In the genomic region with DNA sequence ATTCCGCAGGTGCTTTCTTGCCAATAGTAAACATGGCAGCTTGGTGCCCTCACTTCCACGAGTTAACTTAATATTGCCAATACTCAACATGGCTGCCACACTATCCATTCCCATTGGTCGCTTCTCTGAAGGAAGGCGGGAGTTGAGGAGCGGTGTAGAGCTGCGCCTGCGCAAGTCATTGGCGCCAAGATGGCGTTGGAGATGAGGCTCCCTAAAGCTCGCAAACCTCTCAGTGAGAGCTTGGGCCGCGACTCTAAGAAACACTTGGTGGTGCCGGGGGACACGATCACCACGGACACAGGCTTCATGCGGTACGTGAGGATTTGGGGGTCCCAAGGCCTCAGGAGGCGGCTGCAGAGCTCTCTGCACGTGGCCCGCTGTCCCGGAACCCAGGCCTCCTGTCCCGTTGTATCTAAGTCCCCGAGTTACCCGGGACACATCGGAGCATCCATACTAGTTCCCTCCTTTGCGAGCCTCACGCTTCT, we compare ENCODE assay signal across 8 mouse cellular contexts. TPM values are rescaled to one million over a fixed set of nuclear protein-coding genes. Genes with fewer than 3 reads are reported as not detected.
A peak's percentile ranks its signal among the peaks of the same experiment; 100 is the strongest.
DNase-seq lines count a peak whose midpoint lies in the region; ATAC-seq and TF ChIP-seq lines count a peak whose summit lies in the region.

Gene Exosc2 (plus strand): TSS at position 165 of the 485 bp plus-strand sequence.

- TF ChIP-seq CTCF in heart, adult 2 months (IDR thresholded peaks at IDR 0.05) = no peak

- peak within 1 kb of the TSS; percentile 82 for H3K27ac ChIP-seq in embryonic facial prominence, embryonic 14.5 days (replicated peaks; ENCODE audit: low read depth, low read length)
- H3K27ac ChIP-seq in heart, adult 2 months = peak within 1 kb of the TSS; percentile 60
- peak within 1 kb of the TSS; percentile 74; the same call in 1 of the 2 replicates for H3K27ac ChIP-seq in limb, embryonic 13.5 days
- H3K27ac ChIP-seq in midbrain, embryonic 16.5 days (ENCODE audit: low read length) = 0 out of 2 replicates have a peak within 1 kb of the TSS, but pooled peaks have one; percentile 19

- no peaks in the 10 kb centered on the region for H3K79me2 ChIP-seq in heart, adult 2 months (replicated peaks; ENCODE audit: control insufficient read depth, insufficient read depth, low read length)

- DNase-seq in 3T3-L1 (ENCODE audit: low read depth, low spot score) = peak; percentile 99
- peak; percentile 42 to 76 for DNase-seq in adrenal gland, postnatal 4 days (ENCODE audit: low spot score in 2 of 2)
- DNase-seq in embryonic facial prominence, embryonic 14.5 days (ENCODE audit: low spot score) = peak; percentile 98
- peak; percentile 86 to 93 for DNase-seq in heart, adult 2 months
- DNase-seq in kidney, adult 8-10 months = peak; percentile 93 to 94
- peak; percentile 88 to 91 for DNase-seq in spleen, postnatal 10 days (ENCODE audit: low spot score in 2 of 2)

- peak within 1 kb of the TSS; percentile 69 for H3K4me3 ChIP-seq in embryonic facial prominence, embryonic 14.5 days (ENCODE audit: low read depth, low read length)
- H3K4me3 ChIP-seq in heart, adult 2 months = peak within 1 kb of the TSS; percentile 69
- H3K4me3 ChIP-seq in limb, embryonic 13.5 days = peak within 1 kb of the TSS; percentile 77
- H3K4me3 ChIP-seq in midbrain, embryonic 16.5 days (ENCODE audit: low read depth, low read length) = peak within 1 kb of the TSS; percentile 68

- ATAC-seq in embryonic facial prominence, embryonic 14.5 days (ENCODE audit: low read depth) = peak; percentile 99
- ATAC-seq in limb, embryonic 13.5 days (ENCODE audit: low FRiP score, low read depth) = peak; percentile 98
- ATAC-seq in midbrain, embryonic 16.5 days = peak; percentile 97

- H3K36me3 ChIP-seq in embryonic facial prominence, embryonic 14.5 days (ENCODE audit: control insufficient read depth, insufficient read depth, low read length) = peaks cover 26% of the 10 kb centered on the region
- no peaks in the 10 kb centered on the region for H3K36me3 ChIP-seq in heart, adult 2 months (ENCODE audit: control insufficient read depth, insufficient read depth, low read length)
- H3K36me3 ChIP-seq in limb, embryonic 13.5 days = peaks cover 34% of the 10 kb centered on the region
- H3K36me3 ChIP-seq in midbrain, embryonic 16.5 days (ENCODE audit: control insufficient read depth, insufficient read depth, low read length) = peaks cover 8% of the 10 kb centered on the region

- no peaks in the 10 kb centered on the region for H3K27me3 ChIP-seq in embryonic facial prominence, embryonic 14.5 days (replicated peaks; ENCODE audit: control insufficient read depth, insufficient read depth, low read length)
- no peaks in the 10 kb centered on the region for H3K27me3 ChIP-seq in heart, adult 2 months (ENCODE audit: control insufficient read depth, insufficient read depth, low read length)
- H3K27me3 ChIP-seq in limb, embryonic 13.5 days = no peaks in the 10 kb centered on the region
- peaks cover 3% of the 10 kb centered on the region; the same call in 1 of the 2 replicates for H3K27me3 ChIP-seq in midbrain, embryonic 16.5 days (ENCODE audit: control insufficient read depth, insufficient read depth, low read depth, low read length)

- peak within 1 kb of the TSS; percentile 86 for H3K9ac ChIP-seq in embryonic facial prominence, embryonic 14.5 days (ENCODE audit: low read depth, low read length)
- H3K9ac ChIP-seq in heart, adult 2 months (ENCODE audit: low read depth, low read length) = peak within 1 kb of the TSS; percentile 75
- H3K9ac ChIP-seq in limb, embryonic 13.5 days = peak within 1 kb of the TSS; percentile 82
- H3K9ac ChIP-seq in midbrain, embryonic 16.5 days (ENCODE audit: low read depth, low read length) = peak within 1 kb of the TSS; percentile 79

- TF ChIP-seq EP300 in heart, adult 2 months (IDR thresholded peaks at IDR 0.05; ENCODE audit: insufficient read depth, low read depth, low read length) = 0 out of 2 replicates have a peak, but pooled peaks have one; percentile 42

- H3K4me1 ChIP-seq in embryonic facial prominence, embryonic 14.5 days (ENCODE audit: control insufficient read depth, insufficient read depth, low read length) = no peaks in the 10 kb centered on the region
- peaks cover 3% of the 10 kb centered on the region for H3K4me1 ChIP-seq in heart, adult 2 months (ENCODE audit: control insufficient read depth, insufficient read depth, low read length)
- H3K4me1 ChIP-seq in limb, embryonic 13.5 days = peaks cover 14% of the 10 kb centered on the region
- H3K4me1 ChIP-seq in midbrain, embryonic 16.5 days (ENCODE audit: control insufficient read depth, insufficient read depth, low read length) = peaks cover 11% of the 10 kb centered on the region

- TF ChIP-seq POLR2A in heart, adult 2 months (IDR thresholded peaks at IDR 0.05; ENCODE audit: insufficient read depth, low read depth, low read length) = peak; percentile 95

- peak within 1 kb of the TSS; percentile 79 for H3K4me2 ChIP-seq in embryonic facial prominence, embryonic 14.5 days (ENCODE audit: low read depth, low read length)
- H3K4me2 ChIP-seq in limb, embryonic 13.5 days (replicated peaks) = peak within 1 kb of the TSS; percentile 84
- H3K4me2 ChIP-seq in midbrain, embryonic 16.5 days (ENCODE audit: low read length) = peak within 1 kb of the TSS; percentile 85

- intact Hi-C loops in heart, adult 2 months (cut with DNase I) = loop anchor here (1.0 to 5.0 kb wide), 2 partner anchors 18 to 98 kb away; partner anchors contain the start of genes Abl1 and Fubp3

- under 1% methylated on average over 22 of the region's 27 CpGs for WGBS in embryonic facial prominence, embryonic 14.5 days
- 1% methylated on average over 27 of the region's 27 CpGs for whole genome bisulfite sequencing in heart, adult 2 months
- under 1% methylated on average over 27 of the region's 27 CpGs for WGBS in limb, embryonic 13.5 days
- under 1% methylated on average over 27 of the region's 27 CpGs for WGBS in midbrain, embryonic 16.5 days

- no peaks in the 10 kb centered on the region for H3K9me3 ChIP-seq in embryonic facial prominence, embryonic 14.5 days (ENCODE audit: control insufficient read depth, low read length)
- no peaks in the 10 kb centered on the region for H3K9me3 ChIP-seq in limb, embryonic 13.5 days
- no peaks in the 10 kb centered on the region for H3K9me3 ChIP-seq in midbrain, embryonic 16.5 days (replicated peaks; ENCODE audit: control insufficient read depth, low read length, poor library complexity, severe bottlenecking)

RNA-seq across cellular contexts. Expression of gene Exosc2, which starts in this region (rescaled TPM):
- 10 to 100 TPM; 32.9 to 37.4 TPM for total RNA-seq in adrenal gland, postnatal 4 days (2021)
- 36.8 and 44.2 TPM in 2 replicates for polyA plus RNA-seq in embryonic facial prominence, embryonic 14.5 days (2014; fragmentation: Nextera tagmentation; extraction: Ambion mirVana)
- 1 to 10 TPM; 8.7 to 9.0 TPM for total RNA-seq in heart, adult 2 months (2021)
- 5.5 and 13.1 TPM in 2 replicates for polyA plus RNA-seq in heart, adult 2 months (2012; rRNA removed)
- 73.7 and 78.1 TPM in 2 replicates for polyA plus RNA-seq in limb, embryonic 13.5 days (2015; fragmentation: Nextera tagmentation; extraction: Ambion mirVana)
- polyA plus RNA-seq in midbrain, embryonic 16.5 days (2015; fragmentation: Nextera tagmentation; extraction: Ambion mirVana) = 40.0 and 42.2 TPM in 2 replicates

Comparison
In these comparisons a context has a peak if more than half of its experiments do, and no peak if none do; other contexts are left out.
1. Peak in every context shown above with its lines: DNase-seq, ATAC-seq, H3K4me3 ChIP-seq and H3K27ac ChIP-seq.
2. H3K27ac ChIP-seq: peak in every context shown above with its lines; median percentile 82 in embryonic facial prominence, embryonic 14.5 days; 74 in limb, embryonic 13.5 days; 60 in heart, adult 2 months; 19 in midbrain, embryonic 16.5 days.